Mouse (Mus musculus) thymus, postnatal 0 days (tissue): ENCODE results near the gene Pnkd. TPM values are rescaled to one million over a fixed set of nuclear protein-coding genes. Genes with fewer than 3 reads are reported as not detected.
"Not testable (repeated sequence)": the region's sequence is repeated elsewhere in the genome, so short reads cannot be mapped to it uniquely, and the experiment has no call there.

Experiments
- DNase-seq: peaks from one replicate; pipeline ENCODE4 v3.0.0-alpha.2; 2015; ENCODE audit warnings: low spot score
- polyA plus RNA-seq: library from polyadenylated mRNA; unstranded; fragments of >200 nt; fragmentation: Nextera tagmentation; extraction: Ambion mirVana; gene quantifications from 2 replicates; pipeline ENCODE4 v1.2.1, GENCODE M21; 2015

Pnkd gene
- polyA plus RNA-seq, 1 experiment from 2014 or later, result 84.9 TPM

GRCm38 (mm10) chr1:74387386-74387988 is 102.8 kb downstream of the Pnkd start:
- no peak for DNase-seq

GRCm38 (mm10) chr1:74388398-74388920 is 103.7 kb downstream of the Pnkd start:
- no peak for DNase-seq

DNA sequence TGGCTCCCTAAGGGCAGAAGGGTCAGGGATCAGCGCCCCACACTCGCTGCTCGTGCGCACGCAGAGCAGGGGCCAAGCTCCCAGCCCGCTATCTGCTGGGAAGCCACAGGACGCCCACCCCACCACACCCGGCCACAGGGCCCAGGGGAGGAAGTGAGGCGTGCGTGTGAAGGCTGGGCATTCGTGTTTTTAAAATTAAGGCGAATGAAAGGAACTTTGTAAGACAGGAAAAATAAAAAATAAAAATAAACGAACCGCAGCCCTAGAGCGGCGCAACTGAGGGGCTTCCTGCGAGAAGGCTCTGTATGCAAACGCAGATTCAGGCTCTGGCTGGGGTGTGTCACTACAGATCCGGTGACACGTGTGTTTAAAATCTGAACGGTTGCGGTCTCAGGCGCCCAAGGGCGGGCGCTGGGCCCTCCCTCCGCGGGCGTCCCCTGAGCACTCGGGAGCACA is 105.1 kb downstream of the Pnkd start:
- peak; percentile 75 for DNase-seq

DNA sequence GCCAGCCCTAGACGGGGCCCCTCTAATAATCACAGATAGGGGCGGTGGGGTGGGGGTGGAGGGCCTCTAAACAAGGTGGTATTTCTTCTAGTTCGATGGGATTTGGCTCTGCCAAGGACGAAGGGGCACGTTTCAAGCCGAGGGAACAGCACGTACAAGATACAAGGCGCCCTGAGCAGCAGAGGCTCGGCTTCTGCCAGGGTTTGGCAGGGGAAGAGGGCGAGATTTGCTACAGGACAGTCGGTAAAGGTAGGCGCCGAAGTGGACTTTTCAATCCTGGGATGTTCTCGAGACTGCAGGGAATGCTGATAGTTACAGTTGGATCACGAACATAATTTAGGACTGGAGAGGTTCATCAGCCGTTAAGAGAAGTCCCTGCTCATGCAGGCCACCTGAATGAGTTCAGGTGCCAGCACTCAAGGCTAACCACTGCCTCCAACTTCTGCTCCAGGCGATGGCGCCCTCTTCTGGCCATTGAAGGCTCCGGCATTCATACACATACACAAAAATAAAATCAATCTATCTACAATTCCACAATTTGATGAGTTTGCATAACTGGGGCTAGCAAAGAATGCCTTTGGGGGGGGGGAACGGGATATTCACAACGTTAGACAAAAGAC is 105.7 kb downstream of the Pnkd start:
- DNase-seq, result peak; percentile 75

DNA sequence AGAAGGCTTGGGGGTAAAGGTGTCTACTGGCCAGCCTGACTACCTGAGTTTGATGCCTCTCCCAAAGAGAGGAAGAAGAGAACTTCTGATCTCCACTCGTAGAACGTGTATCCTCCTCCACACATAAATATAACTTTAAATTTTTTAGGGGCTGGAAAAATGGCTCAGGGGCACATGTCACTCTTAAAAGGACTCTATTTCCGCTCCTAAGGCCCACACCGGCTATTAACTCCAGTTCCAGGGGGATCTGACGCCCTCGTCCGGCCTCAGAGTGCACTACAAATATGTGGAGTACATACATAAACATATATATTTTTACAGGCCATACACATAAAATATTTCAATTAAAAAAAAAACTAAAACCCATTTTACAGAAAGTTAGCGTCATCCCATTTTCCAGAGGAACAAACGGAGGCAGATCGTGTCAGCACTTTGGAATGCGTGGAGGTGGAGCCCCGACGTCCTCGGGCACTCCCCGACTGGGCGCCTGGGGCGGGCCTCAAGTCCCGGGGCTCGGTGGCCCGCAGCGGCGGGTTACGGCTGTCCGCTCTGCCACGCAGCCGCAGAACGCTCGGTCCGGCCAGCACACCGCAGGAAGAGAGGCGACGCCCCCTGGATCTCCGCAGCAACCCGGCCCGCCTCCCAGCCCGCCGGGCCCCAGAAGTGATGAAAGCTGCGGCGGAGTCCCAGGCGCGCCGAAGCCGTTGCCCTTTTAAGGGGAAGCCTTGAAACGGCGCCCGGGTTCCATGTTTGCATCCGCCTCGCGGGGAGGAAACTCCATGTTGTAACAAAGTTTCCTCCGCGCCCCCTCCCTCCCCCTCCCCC is 106.4 kb downstream of the Pnkd start, which contains the start of gene Ctdsp1:
Ctdsp1 (plus strand) TSS at position 586 of the 825 bp plus-strand sequence.
- DNase-seq, result peak; percentile 95

GRCm38 (mm10) chr1:74391844-74392441 is 107.2 kb downstream of the Pnkd start:
- DNase-seq, result peak; percentile 69

DNA sequence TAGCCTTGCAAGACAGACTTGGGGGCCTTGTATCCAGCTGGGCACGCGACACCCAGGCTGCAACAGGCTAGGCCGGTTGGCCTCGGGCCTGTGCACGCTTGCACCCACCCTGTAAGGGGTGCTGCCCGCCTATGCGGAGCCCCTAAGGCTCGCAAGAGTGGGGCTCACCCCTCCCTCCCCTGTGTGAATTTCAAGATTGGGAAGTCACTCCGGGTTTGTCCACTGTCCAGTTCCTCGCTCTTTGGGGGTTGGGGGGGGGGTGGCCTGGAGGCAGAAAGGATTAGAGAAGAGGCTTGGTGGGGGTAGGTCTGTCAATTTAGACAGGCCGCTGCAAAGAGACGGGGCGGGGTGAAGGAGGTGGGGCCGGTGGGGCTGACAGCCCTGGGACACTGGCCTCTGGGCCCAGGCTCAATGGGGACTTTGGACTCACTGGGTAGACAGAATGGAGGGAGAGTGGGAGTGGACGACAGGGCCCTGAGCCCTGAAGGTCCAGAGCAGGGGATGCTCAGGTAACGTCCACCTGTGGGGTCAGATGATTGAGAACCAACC is 107.8 kb downstream of the Pnkd start:
- no peak for DNase-seq

DNA sequence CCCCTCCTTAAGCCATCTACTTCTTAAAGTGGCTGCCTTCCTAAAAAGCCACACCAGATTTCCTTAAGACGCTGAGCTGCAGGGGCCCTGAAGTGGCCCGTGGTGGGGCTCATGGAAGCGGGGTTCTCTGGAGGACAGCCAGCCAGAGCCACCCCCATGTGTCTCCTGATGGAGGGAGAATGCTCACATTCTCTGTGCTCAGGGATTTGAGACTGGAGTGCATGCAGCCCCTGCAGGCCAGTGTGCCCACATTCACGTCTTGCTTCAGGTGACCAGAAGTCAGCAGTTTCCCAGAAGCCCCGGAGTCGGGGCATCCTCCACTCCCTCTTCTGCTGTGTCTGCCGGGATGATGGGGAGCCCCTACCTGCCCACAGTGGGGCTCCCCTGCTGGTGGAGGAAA is 108.3 kb downstream of the Pnkd start:
- DNase-seq, result no peak

GRCm38 (mm10) chr1:74393697-74394096 is 109.0 kb downstream of the Pnkd start:
- DNase-seq, result no peak

DNA sequence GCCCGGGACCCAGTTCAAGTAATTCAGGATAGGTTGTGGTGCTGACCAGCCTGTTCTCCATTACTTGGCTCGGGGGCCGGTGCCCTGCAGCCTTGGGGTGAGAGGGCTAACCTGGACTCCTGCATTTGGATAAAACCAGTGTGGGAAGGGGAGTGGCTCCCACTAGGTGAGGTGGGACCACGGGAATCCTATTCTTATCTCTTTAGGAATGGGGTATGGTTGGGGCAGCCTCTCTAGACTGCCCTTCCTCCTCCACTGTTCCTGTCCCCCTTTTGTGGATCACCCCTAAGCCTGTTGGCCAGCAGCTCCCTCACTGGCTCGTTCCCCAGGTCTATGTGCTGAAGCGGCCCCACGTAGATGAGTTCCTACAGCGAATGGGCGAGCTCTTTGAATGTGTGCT is 109.6 kb downstream of the Pnkd start:
- no peak for DNase-seq

GRCm38 (mm10) chr1:74394858-74395257 is 110.1 kb downstream of the Pnkd start:
- no peak for DNase-seq

DNA sequence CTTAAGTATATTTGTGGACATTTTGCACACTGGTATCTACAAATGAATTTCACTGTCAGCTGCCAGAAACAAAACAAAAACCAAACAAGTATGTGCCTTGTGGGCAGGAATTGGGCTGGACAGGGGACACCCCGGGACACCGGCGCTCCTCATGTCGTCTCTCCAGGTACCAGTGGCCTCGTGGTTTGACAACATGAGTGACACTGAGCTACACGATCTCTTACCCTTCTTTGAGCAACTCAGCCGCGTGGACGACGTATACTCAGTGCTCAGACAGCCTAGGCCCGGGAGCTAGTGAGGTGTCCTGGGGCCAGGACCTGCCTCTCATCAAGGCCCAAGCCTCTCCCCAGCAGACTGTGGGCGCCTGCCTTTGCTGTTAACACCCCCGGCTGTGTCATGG is 110.6 kb downstream of the Pnkd start:
- DNase-seq, result no peak

- not testable (repeated sequence) for DNase-seq
Measured at GRCm38 (mm10) chr1:74396456-74397222, 111.9 kb downstream of the Pnkd start.

GRCm38 (mm10) chr1:74397268-74397918 is 112.7 kb downstream of the Pnkd start:
- peak; percentile 84 for DNase-seq

GRCm38 (mm10) chr1:74397919-74398451 is 113.3 kb downstream of the Pnkd start:
- DNase-seq, result peak; percentile 77

GRCm38 (mm10) chr1:74400531-74400930 is 115.8 kb downstream of the Pnkd start:
- DNase-seq, result no peak

DNA sequence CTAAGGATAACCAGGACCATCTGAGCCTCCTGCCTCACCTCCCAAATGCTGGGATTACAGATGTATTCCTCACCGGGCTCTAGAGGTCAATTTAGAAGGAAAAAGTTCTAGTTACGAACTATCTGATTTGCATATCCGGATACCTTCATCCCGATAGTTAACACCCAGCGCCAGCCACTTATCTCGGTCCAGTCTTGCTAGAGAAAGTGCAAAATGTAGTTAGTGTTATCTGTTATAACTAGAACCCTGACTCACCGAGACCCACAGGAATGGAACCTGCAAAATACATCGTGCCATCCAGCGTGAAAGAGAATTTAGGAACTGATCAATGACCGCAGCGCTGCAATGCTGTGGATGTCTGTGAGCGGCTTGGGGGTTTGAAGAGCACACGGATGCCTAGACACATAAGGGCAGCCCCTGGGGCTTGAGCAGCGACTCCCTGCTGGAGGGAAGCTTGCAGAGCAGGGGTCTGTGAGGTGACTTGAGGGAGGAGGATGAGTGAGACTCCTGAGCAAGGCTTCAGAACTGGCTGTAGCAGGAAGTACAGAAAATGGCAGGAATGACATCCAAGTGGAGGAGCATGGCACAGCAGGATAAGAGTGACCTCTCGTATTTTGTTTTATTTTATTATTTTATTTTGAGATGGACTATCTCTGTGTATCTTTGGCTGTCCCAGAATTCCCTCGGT is 116.4 kb downstream of the Pnkd start:
- DNase-seq, result no peak
